Mouse (Mus musculus) yolk sac, embryonic 10.5 days (tissue): Measurements from ENCODE around the gene Pou3f3.

ENCODE experiments used
- DNase-seq: peaks from one replicate; pipeline ENCODE4 v3.0.0-alpha.2; 2017; ENCODE audit warnings: low spot score

Pou3f3 gene

GRCm38 (mm10) chr1:42710995-42711394, 15.4 kb downstream of the Pou3f3 start:
- no peak for DNase-seq

GRCm38 (mm10) chr1:42711456-42712310, 16.1 kb downstream of the Pou3f3 start:
- DNase-seq = no peak

GRCm38 (mm10) chr1:42712311-42712690, 16.7 kb downstream of the Pou3f3 start:
- no peak for DNase-seq

DNA sequence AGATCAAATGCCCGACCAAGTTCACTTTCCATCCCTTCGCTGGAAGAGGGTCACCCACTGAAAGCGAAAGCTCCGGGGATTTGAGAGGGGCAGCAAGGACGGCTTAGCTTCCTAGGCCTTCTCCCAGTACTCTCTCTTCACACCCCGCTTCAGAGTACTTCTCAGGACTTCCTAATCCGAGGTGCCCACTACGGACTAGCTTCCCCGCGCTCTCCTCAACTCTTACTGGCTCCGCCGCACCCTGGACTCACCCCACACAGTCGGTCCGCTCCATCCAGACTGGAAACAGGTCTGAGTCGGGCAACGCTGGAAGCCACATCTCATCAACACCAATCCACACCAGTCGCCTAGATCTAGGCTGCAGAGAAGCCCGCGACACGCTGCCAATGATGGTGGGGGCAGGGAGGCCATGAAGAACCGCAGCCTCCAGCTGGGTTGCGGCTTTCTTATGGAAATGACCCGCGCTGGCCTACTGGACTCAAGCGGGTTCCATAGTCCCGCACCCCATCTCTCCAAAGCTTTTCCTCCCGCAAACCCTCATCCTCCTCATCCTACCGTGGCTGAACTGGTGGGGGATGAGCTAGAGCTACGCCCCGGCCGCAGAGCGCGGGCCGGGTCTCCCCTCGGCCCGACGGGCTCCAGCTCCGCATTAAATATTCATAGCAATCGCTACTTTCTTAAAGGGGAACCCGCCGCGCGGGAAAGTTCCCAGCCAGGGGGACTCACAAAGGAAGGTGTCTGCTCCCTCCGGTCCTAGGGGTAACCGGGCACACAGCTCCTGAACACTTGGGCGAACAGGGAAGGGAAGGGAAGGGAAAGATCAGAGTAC, 17.8 kb downstream of the Pou3f3 start:
- DNase-seq = no peak

GRCm38 (mm10) chr1:42714016-42714931, 18.7 kb downstream of the Pou3f3 start:
- peak; percentile 40 for DNase-seq

DNA sequence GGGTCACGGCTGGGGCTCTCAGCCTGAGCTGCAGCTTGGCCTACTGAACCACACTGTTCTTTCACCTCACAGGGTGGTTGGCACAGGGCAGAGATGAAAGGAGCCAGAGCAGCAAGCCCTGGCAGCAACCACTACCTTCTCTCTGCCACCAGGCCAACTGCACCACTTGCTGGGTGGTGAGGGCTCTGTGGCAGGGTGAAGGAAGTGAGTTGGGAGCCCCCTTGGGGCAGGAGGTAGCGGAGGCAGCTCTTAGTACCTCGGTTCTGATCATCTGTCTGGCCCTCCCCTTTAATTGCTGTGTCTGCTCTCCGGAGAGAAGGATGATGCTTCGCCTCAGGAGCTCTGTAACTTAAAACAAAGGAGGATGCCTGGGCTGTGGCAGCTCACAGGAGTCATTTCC, 23.0 kb downstream of the Pou3f3 start:
- no peak for DNase-seq

DNA sequence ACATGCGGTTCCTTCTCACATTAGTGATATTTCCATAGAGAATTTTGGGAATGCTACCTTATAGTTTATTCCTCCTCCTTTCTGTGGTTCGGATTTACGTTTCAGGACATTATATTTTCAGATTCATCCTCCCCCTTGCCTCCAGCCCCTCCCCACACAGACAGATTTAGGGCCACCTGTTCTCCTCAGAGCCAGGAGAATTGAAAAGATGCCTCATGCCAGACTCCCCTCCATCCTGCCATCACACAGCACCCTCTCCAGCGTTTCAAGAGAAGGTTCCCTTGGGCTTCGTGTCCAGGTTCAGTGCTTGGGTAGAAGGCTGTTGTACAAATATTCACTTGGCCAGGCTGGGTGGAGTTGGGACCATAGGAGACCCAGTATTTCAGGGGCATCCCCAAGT, 25.8 kb downstream of the Pou3f3 start:
- no peak for DNase-seq

GRCm38 (mm10) chr1:42723769-42724300, 28.3 kb downstream of the Pou3f3 start:
- DNase-seq = no peak

GRCm38 (mm10) chr1:42724881-42725280, 29.3 kb downstream of the Pou3f3 start:
- DNase-seq = no peak

DNA sequence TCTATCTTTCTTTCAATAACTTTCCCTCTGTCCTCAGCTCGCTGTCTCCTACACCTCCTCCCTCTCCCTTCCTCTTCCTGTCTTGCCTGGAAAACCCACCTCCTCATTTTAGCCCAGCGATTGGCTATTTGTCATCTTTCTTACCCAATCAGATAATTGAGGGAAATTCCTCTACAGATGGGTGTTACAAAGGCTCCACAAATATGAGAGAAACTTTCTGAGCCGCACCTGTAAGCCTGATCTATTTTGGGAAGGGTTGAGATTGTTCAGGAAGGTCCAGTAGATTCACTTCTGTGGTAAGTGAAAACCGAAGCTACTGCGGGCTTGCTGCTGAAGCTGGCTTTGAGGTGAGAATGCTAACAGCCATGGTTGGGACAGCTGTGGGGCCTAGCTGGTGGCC, 31.6 kb downstream of the Pou3f3 start:
- DNase-seq = no peak

GRCm38 (mm10) chr1:42727676-42728075, 32.1 kb downstream of the Pou3f3 start:
- no peak for DNase-seq

GRCm38 (mm10) chr1:42741383-42742241, 46.0 kb downstream of the Pou3f3 start:
- DNase-seq = no peak

DNA sequence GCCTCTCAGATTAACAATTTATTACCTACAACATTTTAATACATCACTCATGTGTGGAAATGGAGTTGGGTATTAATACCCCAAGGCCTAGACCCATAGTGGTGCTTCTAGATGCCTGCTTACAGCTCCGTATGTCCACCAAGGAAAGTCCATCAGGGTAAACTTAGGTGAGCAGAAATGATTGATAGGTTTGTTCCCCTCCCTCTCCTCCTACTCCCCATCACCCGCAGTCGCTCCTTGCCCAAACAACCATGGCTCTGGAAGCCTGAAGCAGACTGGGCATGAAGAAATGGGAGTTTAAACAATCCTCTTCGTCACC, 46.6 kb downstream of the Pou3f3 start:
- no peak for DNase-seq

- no peak for DNase-seq
Observed at GRCm38 (mm10) chr1:42745047-42745446, 49.5 kb downstream of the Pou3f3 start.

DNA sequence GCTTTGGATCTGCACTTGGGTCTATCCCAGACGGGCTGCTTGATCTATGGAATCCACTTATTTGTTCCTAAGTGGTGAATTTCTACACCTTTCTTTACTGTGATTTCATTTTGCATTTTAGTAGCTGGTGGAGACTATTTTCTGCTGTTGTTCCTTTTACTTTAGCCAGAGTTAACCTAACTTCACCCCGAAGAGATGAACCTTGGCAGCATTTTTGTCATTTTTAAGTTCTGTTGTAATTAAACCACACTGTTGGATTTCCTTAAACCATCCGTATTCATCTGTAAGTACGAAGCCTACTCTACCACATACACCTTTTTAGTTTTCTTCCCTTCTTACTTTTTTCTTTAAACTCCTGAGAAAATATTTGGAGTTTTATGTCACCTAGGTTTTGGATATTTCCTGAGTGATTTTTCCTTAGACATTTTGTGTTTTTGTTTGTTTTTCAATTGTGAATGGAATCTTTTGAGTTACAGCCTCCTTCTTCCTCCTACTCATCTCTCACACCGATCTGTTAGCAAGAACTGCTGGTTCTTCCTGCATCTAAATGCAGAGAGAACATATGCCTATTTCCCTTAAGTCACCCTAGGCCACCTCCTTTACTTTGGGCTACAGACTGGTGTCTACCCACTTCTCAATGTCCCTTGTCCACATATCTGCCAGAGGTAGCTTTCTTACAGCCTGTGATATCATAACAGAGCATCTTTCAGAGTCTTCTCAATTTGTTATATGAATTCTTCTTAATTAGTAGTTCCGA, 54.1 kb downstream of the Pou3f3 start:
- no peak for DNase-seq
